Mouse (Mus musculus): Measurements from ENCODE around the gene Adsl.
A peak's percentile ranks its signal among the peaks of the same experiment; 100 is the strongest.

Gene Adsl

DNA sequence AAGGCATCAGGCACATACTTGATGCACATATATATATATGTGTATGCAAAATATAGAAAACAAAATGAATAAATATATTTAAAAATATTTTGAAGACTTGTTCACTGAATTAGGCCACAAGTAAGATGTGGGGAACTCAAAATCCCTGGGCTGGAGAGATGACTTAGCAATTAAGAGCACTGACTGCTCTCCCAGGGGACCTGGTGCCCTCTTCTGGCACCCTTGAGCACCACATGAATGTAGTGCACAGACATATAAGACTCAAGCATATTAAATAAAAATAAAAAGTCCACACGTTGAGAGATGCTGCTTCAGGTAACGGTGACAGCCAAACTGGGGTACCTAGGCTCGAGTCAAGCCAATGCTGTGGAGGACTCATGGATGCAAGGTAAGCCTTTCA, 2.4 kb upstream of the Adsl start:
- no peak for DNase-seq

DNA sequence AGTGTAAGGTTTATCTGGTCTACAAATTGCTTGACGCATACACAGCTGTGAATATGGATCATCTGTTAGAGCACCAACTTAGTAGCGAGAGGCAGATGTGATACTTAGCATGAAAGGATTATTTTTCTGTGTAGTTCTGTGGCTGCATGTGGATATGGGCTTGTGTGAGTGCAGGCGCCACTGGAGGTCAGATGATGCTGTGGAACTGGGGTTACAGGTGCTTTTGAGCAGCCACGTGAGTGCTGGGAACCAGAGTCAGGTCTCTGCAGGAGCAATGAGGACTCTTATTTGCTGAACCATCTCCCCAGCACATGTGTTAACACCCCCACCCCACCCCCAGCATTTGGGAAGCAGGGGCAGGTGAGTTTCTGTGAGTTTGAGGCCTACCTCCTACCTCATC, 1.1 kb downstream of the Adsl start:
- DNase-seq: no peak

DNA sequence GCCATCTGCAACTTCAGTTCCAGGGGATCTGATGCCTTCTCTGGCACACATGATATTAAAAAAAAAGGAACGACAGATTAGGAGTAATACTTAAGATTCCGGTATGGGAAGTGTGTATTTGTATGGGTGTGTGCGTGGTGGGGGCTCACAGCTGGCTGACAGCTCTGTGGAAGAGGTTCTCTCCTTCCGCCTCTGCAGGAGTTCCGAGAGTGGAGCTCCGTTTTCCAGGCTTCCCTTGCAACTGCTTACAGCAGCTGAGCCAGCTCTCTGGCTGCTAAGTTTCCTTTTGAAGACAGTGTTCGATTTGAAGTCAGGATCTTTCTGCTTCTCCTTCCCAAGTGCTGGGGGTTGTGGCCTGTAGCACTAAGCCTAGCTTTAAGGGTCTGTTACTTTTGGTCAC, 1.8 kb downstream of the Adsl start:
- DNase-seq: no peak

DNA sequence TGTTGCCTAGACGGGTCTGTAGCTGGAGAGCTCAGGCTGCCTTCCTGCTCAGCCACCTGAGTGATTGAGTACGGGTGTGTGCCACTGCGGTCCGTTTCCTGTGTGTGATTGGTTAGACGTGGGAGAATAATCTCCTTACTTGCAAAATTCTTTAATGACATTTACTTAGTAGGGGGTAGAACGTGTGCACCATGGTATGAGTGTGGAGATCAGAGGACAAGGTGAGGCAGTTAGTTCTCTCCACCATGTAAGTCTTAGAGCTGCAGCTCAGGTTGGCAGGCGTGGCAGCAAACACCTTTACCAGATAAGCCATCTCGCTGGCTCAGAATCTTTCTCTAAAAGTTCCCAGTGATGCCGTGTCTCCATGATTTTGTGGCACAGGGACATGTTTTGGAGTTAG, 5.7 kb downstream of the Adsl start:
- DNase-seq: no peak

DNA sequence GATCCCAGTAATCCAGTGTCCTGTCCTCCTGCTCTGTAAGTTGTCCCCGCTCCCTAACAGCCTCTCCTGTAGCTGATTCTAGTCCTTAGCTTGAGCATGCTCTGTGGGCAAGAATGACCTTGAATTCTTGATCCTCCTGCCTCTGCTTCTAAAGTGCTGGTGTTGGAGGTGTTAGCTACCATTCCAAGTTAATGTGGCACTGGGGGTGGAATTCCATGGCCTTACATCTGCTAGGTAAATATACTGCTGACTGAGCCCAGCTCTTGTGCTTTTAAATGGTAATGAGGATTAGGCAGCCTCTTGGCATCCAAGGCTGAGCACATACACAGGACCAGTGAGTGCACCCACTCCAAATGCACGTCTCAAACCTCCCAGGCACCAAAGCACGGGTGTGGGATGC, 6.6 kb downstream of the Adsl start:
- DNase-seq: no peak

DNA sequence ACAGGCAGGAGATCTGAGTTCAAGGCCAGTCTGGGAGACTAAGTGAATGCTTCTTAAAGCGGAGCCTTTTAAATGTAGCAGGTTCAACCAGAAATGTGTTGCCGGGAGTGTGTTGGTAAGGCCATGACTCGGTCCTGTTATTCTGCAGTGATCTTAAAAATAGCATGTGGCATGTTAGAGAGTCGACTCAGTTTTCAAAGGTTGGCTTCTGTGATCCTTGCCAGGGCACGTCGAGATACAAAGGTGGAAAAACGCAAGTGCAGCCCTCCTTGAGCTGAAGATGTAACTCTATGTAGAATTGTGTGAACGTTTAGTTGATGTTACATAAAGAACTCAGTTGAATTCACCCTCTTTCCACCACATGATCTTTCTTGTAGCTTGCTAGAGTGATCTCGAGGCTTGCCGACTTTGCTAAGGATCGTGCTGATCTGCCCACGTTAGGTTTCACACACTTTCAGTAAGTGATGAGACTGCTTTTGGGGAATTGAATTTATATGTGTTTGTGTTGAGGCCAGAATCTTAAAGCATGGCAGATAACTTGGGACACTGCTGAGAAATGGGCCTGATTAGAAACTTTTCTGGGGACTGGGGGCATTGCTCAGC, 7.6 kb downstream of the Adsl start:
- no peak for DNase-seq

DNA sequence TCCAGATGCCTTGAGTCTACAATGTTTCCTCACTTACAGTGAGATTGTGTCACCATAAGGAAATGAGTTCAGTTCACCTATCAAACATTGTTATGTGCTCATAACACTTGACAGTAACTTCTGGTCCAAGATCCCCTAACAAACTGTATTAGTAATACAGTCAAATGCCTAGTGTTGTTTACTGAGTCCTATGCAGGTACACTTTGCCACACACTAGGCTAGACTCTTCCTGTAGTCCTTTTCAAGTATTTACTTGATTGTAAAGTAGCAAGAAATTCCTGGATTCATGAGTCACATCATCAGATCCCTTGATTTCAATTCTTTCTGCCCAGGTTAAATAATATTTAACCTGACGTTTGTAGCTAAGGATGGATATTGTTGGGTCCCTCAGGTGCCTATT, 21.1 kb downstream of the Adsl start:
- DNase-seq: no peak

DNA sequence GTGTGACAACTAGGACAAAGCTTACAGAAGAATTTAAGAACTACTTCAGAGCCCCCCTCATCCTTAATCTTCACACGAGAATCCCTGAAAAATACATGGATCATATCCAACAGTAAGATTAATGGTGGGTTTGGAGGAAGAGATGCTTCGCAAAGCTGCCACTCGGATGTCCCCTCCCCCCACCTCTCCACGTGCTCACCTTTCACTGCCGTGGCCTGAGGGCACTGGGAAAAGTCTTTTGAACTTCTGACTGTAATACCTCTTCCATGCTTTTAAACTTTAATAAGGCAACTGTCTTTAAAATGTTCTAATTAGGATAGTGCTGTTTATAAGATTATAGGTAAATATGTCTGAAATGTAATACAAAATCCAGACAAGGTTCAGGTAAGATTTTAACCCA, 26.0 kb downstream of the Adsl start:
- no peak for DNase-seq

DNA sequence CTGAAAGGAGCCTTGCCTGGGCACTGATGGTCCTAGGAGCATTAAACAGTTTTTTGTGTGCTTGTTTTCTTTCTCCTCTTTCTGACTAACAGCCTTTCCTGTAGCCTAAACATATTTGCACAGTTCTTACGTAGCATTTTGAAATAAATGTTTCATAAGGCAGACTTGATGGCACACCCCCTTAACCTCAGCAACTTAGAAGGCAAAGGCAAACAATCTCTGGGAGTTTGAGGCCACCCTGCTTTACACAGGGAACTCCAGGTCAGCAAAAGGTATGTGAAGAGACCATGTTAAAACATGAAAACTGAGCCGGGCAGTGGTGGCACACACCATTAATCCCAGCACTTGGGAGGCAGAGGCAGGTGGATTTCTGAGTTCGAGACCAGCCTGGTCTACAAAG, 27.4 kb downstream of the Adsl start:
- DNase-seq: no peak

DNA sequence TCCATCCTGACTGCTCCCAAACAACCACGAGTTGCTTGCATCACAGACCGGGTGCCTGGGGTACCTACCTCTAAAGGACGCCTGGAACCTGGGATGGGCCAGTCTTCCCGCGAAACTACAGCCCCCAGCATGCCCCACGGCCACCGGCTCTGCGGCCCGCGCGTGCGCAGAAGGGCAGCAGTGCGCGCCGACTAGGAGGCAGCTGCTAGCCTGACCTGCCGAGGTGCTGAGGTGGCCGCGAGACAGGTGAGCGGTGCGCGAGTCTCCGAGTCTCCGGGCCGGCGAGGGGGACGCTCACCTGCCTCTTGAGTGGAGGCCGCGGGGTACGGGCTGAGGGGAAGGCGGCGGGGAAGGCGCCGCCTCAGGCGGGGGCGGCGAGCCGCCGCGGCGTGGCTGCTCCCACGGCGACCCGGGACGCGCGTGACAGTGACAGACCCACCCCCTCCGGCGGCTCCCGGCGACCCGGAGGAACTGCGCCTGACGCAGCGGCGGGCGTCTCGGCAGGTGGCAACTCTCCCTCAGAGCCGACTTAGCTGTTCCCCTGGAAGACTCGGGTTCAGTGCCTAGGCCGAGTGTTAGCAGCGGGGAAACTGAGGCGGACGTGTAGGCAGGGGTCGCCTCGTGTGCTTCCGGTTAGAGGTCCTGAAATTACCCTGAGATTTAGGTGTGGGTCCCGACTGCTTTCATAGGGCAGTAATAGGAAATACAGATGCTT, 29.5 kb downstream of the Adsl start, which contains the start of gene Sgsm3:
Sgsm3 (plus strand) TSS at position 146 of the 715 bp plus-strand sequence.
- DNase-seq: peak; percentile 92

DNA sequence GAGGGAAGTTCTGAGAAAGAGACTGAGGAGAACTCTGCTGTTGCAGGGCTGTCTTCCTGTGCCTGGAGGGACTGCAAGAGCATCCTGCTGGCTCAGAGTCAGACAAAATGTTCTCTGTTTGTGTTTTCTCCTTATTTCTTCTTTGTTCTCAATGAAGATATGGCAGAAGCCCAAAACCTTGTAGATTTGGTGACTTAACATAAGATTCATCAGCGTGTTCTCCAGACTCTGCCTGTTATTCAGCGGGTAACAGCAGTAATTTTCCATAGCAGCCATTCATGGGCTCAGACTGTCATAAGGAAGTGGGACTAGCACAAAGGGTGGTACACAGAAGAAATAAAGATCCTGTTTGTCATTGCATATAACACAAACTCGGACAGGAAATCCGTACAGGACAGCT, 31.3 kb downstream of the Adsl start:
- DNase-seq: no peak

DNA sequence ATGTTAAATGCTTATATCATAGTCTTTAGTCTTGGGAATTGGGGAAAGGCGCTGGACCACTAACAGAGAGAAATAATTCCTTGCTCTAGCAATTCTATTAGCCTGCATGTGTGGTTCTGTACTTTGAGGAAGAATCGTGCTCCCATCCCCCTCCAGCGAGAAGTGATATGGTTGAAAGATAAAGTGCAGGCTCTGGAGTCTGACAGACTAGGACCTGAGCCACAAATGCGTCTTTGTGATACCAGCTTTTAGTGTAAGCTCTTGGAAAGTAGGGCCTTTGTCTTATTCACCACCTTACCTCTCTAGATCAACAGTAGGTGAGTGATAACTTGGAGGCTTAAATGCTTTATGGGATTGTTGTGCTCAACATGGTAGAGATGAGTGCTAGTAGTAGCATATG, 32.9 kb downstream of the Adsl start:
- DNase-seq: no peak

DNA sequence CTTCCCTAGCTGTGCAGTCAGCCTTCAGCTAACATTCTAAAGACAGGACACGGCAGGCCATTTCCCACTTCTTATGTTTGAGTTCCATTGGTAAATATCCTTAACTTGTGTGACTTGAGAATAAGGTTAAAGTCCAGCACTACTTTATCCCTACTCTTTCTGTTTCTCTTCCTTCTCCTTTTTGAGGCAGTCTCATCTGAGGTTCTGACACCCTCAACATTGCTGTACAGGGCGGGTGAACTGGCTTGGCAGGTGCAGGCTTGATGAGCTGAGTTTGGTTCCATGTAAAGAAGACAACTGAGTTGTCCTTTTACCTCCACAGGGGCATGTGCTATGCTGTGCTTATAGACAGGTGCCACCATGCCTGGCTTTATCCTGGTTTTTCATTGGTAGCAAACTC, 35.0 kb downstream of the Adsl start:
- DNase-seq: no peak

DNA sequence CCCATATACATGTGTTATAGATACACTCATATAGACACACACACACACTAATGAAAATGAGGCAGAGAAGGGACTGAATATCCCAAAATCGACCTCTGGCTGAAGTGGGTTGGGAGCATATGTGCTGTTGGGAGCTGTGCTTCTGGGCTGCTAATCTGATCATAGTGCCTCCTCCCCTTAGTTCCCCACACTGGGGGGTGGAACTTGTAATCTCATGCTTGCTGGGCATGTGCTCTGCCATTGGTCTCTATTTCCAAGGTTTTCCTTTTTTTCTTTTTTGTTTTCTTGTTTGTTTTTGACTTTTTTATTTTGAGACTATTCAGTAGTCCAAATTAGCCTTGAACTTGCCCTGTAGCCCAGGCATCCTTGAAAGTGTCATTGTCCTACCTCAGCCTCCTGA, 40.0 kb downstream of the Adsl start:
- DNase-seq: no peak

DNA sequence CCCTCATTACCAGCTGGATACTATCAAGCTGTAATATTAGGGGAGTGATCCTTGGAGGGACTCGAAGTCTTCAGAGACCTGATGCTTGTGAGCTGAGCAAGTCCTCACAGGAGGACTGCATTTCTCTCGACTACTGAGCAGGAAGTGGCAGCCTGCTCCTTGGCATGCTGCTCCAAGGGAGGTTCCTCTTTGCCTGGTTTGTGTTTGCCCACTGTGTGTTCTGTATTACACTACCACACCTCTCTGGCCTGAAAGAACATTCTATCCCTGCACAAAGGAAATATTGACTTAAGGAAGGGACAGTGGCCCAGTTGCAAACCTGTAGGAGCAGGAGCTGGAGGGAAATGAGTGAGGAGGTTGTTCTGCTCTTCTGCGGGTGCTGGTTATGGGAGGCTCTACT, 41.4 kb downstream of the Adsl start:
- no peak for DNase-seq

DNA sequence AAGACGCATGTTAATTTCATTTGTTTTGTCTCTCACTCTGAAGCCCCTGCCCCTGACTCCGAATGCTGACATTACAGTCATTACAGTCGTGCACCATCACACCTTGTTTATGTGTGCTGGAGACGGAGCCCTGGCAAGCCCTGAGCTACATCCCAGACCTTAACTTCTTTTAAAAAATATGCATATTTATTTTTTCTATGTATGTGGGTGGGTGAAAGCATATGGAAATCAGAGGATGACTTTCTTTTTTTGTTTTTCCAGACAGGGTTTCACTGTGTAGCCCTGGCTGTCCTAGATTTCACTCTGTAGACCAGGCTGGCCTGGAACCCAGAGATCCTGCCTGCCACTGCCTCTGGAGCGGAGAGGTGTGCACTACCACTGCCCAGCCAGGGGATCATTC, 46.7 kb downstream of the Adsl start:
- no peak for DNase-seq

DNA sequence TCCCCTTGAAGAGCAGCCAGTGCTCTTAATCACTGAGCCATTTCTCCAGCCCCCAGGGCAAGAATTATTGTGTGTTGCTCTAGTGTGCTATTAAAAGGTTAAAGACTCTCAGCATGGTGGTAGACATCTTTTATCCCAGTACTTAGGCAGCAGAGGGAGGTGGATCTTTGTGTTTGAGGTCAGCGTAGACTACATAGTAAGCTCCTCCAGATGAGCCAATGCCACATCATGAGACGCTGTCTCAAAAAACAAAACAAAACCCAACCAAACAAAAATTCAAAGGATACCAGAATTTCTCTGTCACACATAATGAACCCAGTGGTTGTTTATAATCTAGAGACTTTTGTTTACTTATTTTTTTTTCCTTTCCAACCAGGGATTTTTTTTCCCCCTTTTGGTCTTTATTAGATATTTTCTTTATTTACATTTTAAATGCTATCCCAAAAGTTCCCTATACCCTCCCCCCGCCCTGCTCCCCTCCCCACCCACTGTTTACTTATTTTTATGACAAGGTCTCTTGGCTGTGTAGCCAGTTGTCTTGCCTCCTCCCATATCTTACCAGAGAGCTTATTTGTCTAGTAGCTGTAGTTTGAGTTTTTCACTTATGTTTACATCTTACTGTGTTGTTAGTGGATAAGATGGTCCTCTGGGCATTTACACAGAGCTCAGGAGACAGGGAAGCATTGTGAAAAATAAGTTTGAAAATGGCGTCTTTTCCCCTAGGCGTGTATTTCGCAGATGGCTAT, 48.0 kb downstream of the Adsl start:
- no peak for DNase-seq

DNA sequence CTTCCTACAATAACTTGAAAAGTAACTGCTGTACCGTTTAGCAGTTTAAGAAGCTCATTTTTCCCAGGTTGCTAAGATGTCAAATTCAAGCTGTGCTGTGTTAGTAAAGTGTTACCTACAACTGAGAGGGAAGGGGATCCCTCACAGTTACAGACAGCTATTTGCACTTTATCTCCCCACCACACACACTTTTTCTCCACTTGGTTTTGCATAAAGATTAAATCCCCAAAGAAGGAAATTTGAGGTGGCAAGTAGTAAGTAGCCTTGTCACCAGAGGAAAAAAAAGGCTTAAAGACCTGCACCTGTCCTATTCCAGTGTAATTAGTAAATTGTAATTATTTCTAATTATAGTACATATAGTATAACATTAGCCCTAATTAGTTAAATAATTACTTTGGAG, 48.8 kb downstream of the Adsl start:
- DNase-seq: no peak

DNA sequence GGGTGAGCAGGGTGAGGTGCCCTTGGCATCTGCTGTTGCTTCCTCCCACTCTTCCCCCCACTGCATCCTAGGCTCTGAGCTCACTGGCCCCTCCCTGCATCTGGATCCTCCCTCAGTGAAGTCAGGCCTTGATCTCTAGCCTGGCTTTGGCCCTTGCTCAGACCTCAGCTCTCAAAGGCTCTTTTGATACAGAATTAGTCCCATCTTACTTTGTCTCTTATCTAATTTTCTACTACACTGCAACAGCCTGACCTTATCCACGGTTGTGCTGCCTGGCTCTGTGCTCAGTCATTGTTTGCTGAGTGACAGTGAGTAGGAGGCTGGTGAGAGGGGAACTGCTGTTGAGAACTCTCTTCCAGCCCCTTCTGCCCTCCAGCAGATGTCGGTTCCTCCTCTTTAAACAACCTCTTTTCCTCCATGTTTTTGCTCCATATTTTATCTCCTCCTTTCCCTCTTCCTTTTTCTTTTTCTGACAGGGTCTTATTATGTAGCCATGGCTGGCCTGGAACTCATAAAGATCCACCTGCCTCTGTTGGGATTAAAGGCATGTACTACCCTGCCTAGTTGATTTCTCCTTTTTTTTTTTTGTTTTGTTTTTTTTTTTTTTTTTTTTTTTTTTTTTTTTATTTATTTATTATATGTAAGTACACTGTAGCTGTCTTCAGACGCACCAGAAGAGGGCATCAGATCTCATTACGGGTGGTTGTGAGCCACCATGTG, 52.3 kb downstream of the Adsl start:
- DNase-seq: no peak

DNA sequence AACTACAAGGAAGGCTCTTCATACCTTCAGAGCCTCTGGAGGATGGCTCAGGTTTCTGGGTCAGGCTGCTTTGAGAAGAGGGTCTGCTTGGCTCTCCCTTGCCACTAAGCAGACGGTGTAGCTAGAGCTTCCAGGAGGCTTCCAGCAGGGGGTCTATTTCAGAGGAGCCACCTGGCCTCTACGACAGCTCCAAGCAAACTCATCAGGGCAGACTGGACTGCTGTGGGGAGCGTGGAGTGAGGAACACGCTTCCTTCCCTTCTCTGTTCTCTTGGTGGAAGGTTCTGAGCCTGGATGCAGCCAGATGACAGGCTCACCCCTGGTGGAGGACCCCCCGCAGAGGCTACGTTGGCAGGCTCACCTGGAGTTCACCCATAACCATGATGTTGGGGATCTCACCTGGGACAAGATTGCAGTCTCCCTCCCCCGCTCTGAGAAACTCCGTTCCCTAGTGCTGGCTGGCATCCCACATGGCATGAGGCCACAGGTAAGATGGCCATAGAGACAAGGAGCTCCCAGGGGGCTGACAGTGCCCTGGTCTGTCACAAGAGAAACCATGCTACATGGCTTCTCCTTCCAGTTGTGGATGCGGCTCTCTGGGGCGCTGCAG, 57.9 kb downstream of the Adsl start:
- DNase-seq: peak; percentile 67

DNA sequence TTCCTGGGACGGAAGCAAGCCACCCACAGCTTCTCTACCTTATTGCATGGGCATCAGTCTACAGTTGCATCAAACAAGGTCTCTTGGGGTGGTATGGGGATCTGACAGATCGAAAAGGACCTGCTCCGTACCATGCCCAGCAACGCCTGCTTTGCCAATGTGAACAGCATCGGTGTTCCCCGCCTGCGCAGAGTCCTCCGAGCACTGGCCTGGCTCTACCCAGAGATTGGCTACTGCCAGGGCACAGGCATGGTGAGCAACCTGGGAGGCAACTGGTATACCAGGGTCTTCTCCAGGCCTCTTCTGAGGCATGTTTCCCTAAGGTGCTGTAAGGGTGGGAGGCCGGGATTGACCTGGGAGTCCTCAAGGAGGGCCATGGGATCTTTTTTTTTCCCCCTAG, 59.0 kb downstream of the Adsl start:
- DNase-seq: no peak

DNA sequence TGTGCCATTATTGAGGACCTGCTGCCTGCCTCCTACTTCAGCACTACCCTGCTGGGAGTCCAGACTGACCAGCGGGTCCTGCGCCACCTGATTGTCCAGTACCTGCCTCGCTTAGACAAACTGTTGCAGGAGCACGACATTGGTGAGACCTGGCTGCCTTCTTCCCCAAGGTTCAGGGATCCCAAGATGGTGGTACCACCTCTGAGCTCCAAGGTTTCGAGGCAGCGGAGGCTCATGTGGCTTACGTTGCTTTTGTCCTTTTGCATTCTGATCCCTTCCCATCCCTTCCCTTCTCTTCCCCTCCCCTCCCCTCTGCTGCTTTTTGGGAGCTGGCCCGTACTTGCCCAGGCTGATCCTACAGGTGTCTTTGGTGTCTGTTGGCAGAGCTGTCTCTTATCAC, 59.6 kb downstream of the Adsl start:
- DNase-seq: no peak

DNA sequence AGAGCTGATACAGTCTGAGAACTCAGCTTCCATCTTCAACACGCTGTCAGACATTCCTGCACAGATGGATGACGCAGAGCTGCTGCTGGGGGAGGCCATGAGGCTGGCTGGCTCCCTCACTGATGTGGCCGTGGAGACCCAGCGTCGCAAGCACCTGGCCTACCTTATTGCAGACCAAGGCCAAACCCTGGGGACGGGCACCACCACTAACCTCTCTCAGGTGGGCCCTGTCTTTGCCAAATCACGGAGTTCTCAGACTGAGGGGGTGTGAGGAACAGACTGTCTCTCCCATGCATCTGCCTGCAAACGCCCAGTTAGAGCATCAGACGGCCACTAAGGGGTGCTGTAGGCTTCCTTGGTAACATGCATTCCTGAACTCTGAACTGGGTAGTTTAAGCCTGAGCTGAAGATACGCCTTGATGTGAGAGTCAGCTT, 60.4 kb downstream of the Adsl start:
- DNase-seq: no peak

Measured in cerebellum, adult 11-12 months (tissue).